Mouse (Mus musculus) ES-Bruce4 (cell line): ENCODE results near the gene Zfp574. TPM values are rescaled to one million over a fixed set of nuclear protein-coding genes. Genes with fewer than 3 reads are reported as not detected.
A peak's percentile ranks its signal among the peaks of the same experiment; 100 is the strongest.

ENCODE experiments used
- H3K27ac ChIP-seq: 2 replicates; pipeline ENCODE4 v1.5.1; 2012; ENCODE audit warnings: low read length, inconsistent platforms; ENCODE audit not compliant: insufficient read depth
- H3K27me3 ChIP-seq: 2 replicates; pipeline ENCODE4 v1.6.1; 2012; ENCODE audit warnings: mild to moderate bottlenecking, low read length, inconsistent platforms; ENCODE audit not compliant: control insufficient read depth, poor library complexity, insufficient read depth, severe bottlenecking
- H3K36me3 ChIP-seq: 2 replicates; pipeline ENCODE4 v1.6.1; 2012; ENCODE audit warnings: inconsistent platforms, mild to moderate bottlenecking, low read length, moderate library complexity; ENCODE audit not compliant: control insufficient read depth, poor library complexity, insufficient read depth, severe bottlenecking
- H3K4me1 ChIP-seq: one replicate; pipeline ENCODE4 v1.8.1; 2011; ENCODE audit warnings: low read length; ENCODE audit not compliant: control insufficient read depth, insufficient read depth
- H3K4me3 ChIP-seq: 2 replicates; pipeline ENCODE4 v1.5.1; 2011; ENCODE audit warnings: low read depth, mild to moderate bottlenecking, low read length
- H3K9ac ChIP-seq: 2 replicates; pipeline ENCODE4 v1.6.1; 2012; ENCODE audit warnings: low read depth, mild to moderate bottlenecking, inconsistent platforms; ENCODE audit not compliant: poor library complexity, severe bottlenecking
- H3K9me3 ChIP-seq: replicated peaks from 2 replicates; pipeline ENCODE4 v1.6.1; 2012; ENCODE audit warnings: mild to moderate bottlenecking, low read length, inconsistent platforms; ENCODE audit not compliant: control insufficient read depth, poor library complexity, insufficient read depth, severe bottlenecking
- CTCF ChIP-seq: IDR thresholded peaks from one replicate; pipeline ENCODE4 v1.8.1; 2011; ENCODE audit warnings: low read depth, low read length
- EP300 ChIP-seq: IDR thresholded peaks from 2 replicates; pipeline ENCODE4 v1.6.1; 2011; ENCODE audit warnings: low read depth, low read length; ENCODE audit not compliant: insufficient read depth
- POLR2A ChIP-seq: IDR thresholded peaks from one replicate; pipeline ENCODE4 v1.8.1; 2011; ENCODE audit warnings: low read length; ENCODE audit not compliant: insufficient read depth
- polyA plus RNA-seq: library from polyadenylated mRNA; stranded (reverse); fragments of >200 nt; gene quantifications from 2 replicates; pipeline ENCODE4 v1.2.4, GENCODE M21; 2011; ENCODE audit warnings: low read depth; ENCODE audit not compliant: missing spikeins, insufficient read depth, insufficient read length

The Zfp574 gene
- polyA plus RNA-seq, 1 experiment = 13.5 TPM

GRCm38 (mm10) chr7:25089875-25090274 lies 17.5 kb downstream of the Zfp574 start:
- no peaks in the 10 kb centered on the region for H3K36me3 ChIP-seq
- no peaks in the 10 kb centered on the region for H3K27me3 ChIP-seq
- peaks cover 4% of the 10 kb centered on the region for H3K4me1 ChIP-seq
- no peak overlapping the region for H3K9ac ChIP-seq
- TF ChIP-seq POLR2A (no peak), EP300 (no peak), CTCF (no peak)
- H3K27ac ChIP-seq = no peak overlapping the region
- H3K9me3 ChIP-seq = no peaks in the 10 kb centered on the region
- no peak overlapping the region for H3K4me3 ChIP-seq

GRCm38 (mm10) chr7:25098169-25098568 lies 25.8 kb downstream of the Zfp574 start:
- Histone ChIP-seq H3K9me3 (no peaks in the 10 kb centered on the region), H3K27me3 (no peaks in the 10 kb centered on the region), H3K36me3 (no peaks in the 10 kb centered on the region), H3K4me3 (no peak overlapping the region), H3K9ac (no peak overlapping the region), H3K27ac (no peak overlapping the region), H3K4me1 (peaks cover 2% of the 10 kb centered on the region)
- TF ChIP-seq EP300 = no peak
- TF ChIP-seq CTCF = no peak
- no peak for TF ChIP-seq POLR2A

GRCm38 (mm10) chr7:25099581-25099980 lies 27.2 kb downstream of the Zfp574 start:
- peaks cover 5% of the 10 kb centered on the region for H3K4me1 ChIP-seq
- no peaks in the 10 kb centered on the region for H3K9me3 ChIP-seq
- peak; percentile 70 for TF ChIP-seq CTCF
- no peak for TF ChIP-seq POLR2A
- TF ChIP-seq EP300 = no peak
- no peak overlapping the region for H3K4me3 ChIP-seq
- H3K9ac ChIP-seq = no peak overlapping the region
- no peak overlapping the region for H3K27ac ChIP-seq
- H3K27me3 ChIP-seq = no peaks in the 10 kb centered on the region
- H3K36me3 ChIP-seq = no peaks in the 10 kb centered on the region

GRCm38 (mm10) chr7:25105411-25106160 lies 33.2 kb downstream of the Zfp574 start:
- Histone ChIP-seq H3K9me3 (no peaks in the 10 kb centered on the region), H3K36me3 (no peaks in the 10 kb centered on the region), H3K4me1 (peaks cover 5% of the 10 kb centered on the region), H3K4me3 (no peak overlapping the region), H3K27me3 (no peaks in the 10 kb centered on the region), H3K27ac (no peak overlapping the region), H3K9ac (no peak overlapping the region)
- TF ChIP-seq EP300 (no peak), CTCF (peak; percentile 98)

GRCm38 (mm10) chr7:25106790-25107502 lies 34.6 kb downstream of the Zfp574 start:
- Histone ChIP-seq H3K36me3 (no peaks in the 10 kb centered on the region), H3K4me1 (peaks cover 5% of the 10 kb centered on the region), H3K27me3 (no peaks in the 10 kb centered on the region), H3K9me3 (no peaks in the 10 kb centered on the region), H3K9ac (no peak overlapping the region), H3K4me3 (no peak overlapping the region), H3K27ac (no peak overlapping the region)
- TF ChIP-seq POLR2A = no peak
- TF ChIP-seq EP300 = no peak
- TF ChIP-seq CTCF = no peak

- Histone ChIP-seq H3K9me3 (no peaks in the 10 kb centered on the region), H3K36me3 (no peaks in the 10 kb centered on the region), H3K9ac (no peak overlapping the region), H3K27me3 (no peaks in the 10 kb centered on the region), H3K4me3 (no peak overlapping the region), H3K4me1 (peaks cover 3% of the 10 kb centered on the region), H3K27ac (no peak overlapping the region)
- no peak for TF ChIP-seq CTCF
- TF ChIP-seq POLR2A = no peak
- TF ChIP-seq EP300 = no peak
Measured at GRCm38 (mm10) chr7:25109355-25109754, 37.0 kb downstream of the Zfp574 start.
